ENCODE assay signal across 25 mouse cellular contexts in the genomic region with DNA sequence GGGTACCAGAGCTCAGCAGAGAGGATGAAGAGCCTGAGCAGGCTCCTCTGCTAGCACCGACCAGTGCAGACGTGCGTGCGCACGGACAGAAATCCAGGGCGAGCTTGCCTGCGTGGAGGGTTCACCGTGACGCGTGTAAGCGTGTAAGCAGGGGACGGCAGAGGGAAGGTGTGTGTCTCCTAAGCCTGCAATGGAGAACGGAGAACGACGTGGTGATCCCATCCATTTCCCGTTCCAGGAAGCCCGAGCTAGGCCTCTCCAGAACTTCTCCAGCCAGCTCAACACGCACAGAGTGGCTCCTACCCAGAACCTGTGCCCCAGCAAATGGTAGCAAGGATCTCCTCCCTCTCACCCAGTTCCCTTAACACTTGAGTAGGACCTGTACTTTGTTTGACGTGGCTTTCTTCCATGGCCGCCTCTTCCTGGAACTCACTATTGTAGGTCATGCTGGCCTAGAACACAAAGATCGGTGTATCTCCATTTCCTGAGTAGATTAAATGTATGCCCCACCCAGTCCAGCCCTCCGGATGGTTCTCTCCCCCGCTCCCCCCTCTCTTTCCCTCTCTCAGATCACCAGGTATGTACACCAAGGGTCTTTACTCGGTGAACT. TPM values are rescaled to one million over a fixed set of nuclear protein-coding genes. Genes with fewer than 3 reads are reported as not detected.
DNase-seq lines count a peak whose midpoint lies in the region; ATAC-seq and TF ChIP-seq lines count a peak whose summit lies in the region.
"Had no signal": no experiment of that assay in that cellular context is flagged by ENCODE, and none has a peak within 500 bp of the region (broad histone marks: within the 10 kb centered on the region; RNA-seq: fewer than 3 reads in every experiment).

No protein-coding gene starts in this region.

- no peak overlapping the region for H3K4me2 ChIP-seq in liver, embryonic 12.5 days
- H3K4me2 ChIP-seq in liver, postnatal 0 days (ENCODE audit: low read depth, low read length) = no peak overlapping the region
- H3K4me2 ChIP-seq: embryonic facial prominence, embryonic 12.5 days; limb, embryonic 15.5 days had no signal

- WGBS in liver, embryonic 12.5 days (ENCODE audit: insufficient replicate concordance) = 75% methylated on average over 24 of the region's 24 CpGs
- 79% methylated on average over 24 of the region's 24 CpGs for WGBS in liver, postnatal 0 days (ENCODE audit: insufficient replicate concordance)
- WGBS in hindbrain, embryonic 10.5 days = 92% methylated on average over 24 of the region's 24 CpGs

- no peak for TF ChIP-seq CTCF in liver, postnatal 0 days (IDR thresholded peaks at IDR 0.05; ENCODE audit: low read depth)
- TF ChIP-seq CTCF in ES-Bruce4 (IDR thresholded peaks at IDR 0.05; ENCODE audit: low read depth, low read length) = no peak

- TF ChIP-seq EP300 in liver, postnatal 0 days (IDR thresholded peaks at IDR 0.05; ENCODE audit: low read depth) = no peak
- TF ChIP-seq EP300 in ES-Bruce4 (IDR thresholded peaks at IDR 0.05; ENCODE audit: insufficient read depth, low read depth, low read length) = no peak

- H3K4me3 ChIP-seq in liver, embryonic 12.5 days = no peak overlapping the region
- H3K4me3 ChIP-seq in liver, postnatal 0 days (ENCODE audit: low read depth, low read length) = no peak overlapping the region
- H3K4me3 ChIP-seq in ES-Bruce4 (ENCODE audit: low read depth, low read length) (peak overlapping the region; percentile 16), ES-E14 (ENCODE audit: insufficient read depth in 1 of 2, low read depth in 1 of 2, low read length in 2 of 2, poor library complexity in 1 of 2, severe bottlenecking in 1 of 2) (peak overlapping the region; percentile 33 to 54; a peak in 3 of 4 replicates)
- H3K4me3 ChIP-seq in brown adipose tissue, adult 24 weeks (ENCODE audit: insufficient read depth, low read depth, low read length) = no peak overlapping the region
- H3K4me3 ChIP-seq in hindbrain, embryonic 10.5 days = no peak overlapping the region
- H3K4me3 ChIP-seq: embryonic facial prominence, embryonic 12.5 days; limb, embryonic 10.5 days; limb, embryonic 15.5 days had no signal

- peaks cover 36% of the 10 kb centered on the region for H3K4me1 ChIP-seq in liver, embryonic 12.5 days
- H3K4me1 ChIP-seq in liver, postnatal 0 days (ENCODE audit: insufficient read depth) = peaks cover 8% of the 10 kb centered on the region
- H3K4me1 ChIP-seq in ES-Bruce4 (ENCODE audit: control insufficient read depth, insufficient read depth, low read length) = peaks cover 2% of the 10 kb centered on the region
- peaks cover 2 to 16% of the 10 kb centered on the region in 2 experiments; a peak in 3 of 4 replicates for H3K4me1 ChIP-seq in ES-E14 (ENCODE audit: control insufficient read depth in 2 of 2, insufficient read depth in 2 of 2, low read length in 2 of 2, poor library complexity in 1 of 2)
- peaks cover 17% of the 10 kb centered on the region for H3K4me1 ChIP-seq in brown adipose tissue, adult 24 weeks (ENCODE audit: control insufficient read depth, insufficient read depth, insufficient read length, low read length)
- H3K4me1 ChIP-seq in hindbrain, embryonic 10.5 days (replicated peaks) = peaks cover 22% of the 10 kb centered on the region

- in situ Hi-C loops in ES-E14 (cut with MboI; ENCODE audit: low sequenced_read_pairs in 2 of 2, unreplicated experiment in 2 of 2) = no loop called here

- 0 out of 2 replicates have a peak overlapping the region, but pooled peaks have one; percentile 7 for H3K9ac ChIP-seq in liver, embryonic 12.5 days
- H3K9ac ChIP-seq in liver, postnatal 0 days (replicated peaks) = no peak overlapping the region
- peak overlapping the region; percentile 3; the same call in 1 of the 2 replicates for H3K9ac ChIP-seq in ES-Bruce4 (ENCODE audit: low read depth, poor library complexity, severe bottlenecking)
- peak overlapping the region; percentile 1; the same call in 1 of the 2 replicates for H3K9ac ChIP-seq in ES-E14 (ENCODE audit: insufficient read depth, low read depth, low read length, poor library complexity, severe bottlenecking)
- H3K9ac ChIP-seq: embryonic facial prominence, embryonic 12.5 days; limb, embryonic 15.5 days had no signal

- ATAC-seq in liver, embryonic 12.5 days = no peak
- ATAC-seq in liver, postnatal 0 days = no peak
- ATAC-seq: forebrain, embryonic 14.5 days; hindbrain, embryonic 16.5 days had no signal

- H3K27ac ChIP-seq in liver, embryonic 12.5 days = no peak overlapping the region
- no peak overlapping the region for H3K27ac ChIP-seq in liver, postnatal 0 days (ENCODE audit: low read depth)
- H3K27ac ChIP-seq in ES-Bruce4 (ENCODE audit: insufficient read depth, low read length) = no peak overlapping the region
- H3K27ac ChIP-seq in ES-E14 (ENCODE audit: insufficient read depth, low read depth, low read length, poor library complexity, severe bottlenecking) = no peak overlapping the region
- peak overlapping the region; percentile 5; the same call in 1 of the 2 replicates for H3K27ac ChIP-seq in brown adipose tissue, adult 24 weeks (replicated peaks; ENCODE audit: low read depth, low read length)
- no peak overlapping the region for H3K27ac ChIP-seq in hindbrain, embryonic 10.5 days
- H3K27ac ChIP-seq: embryonic facial prominence, embryonic 12.5 days; kidney, postnatal 0 days; limb, embryonic 10.5 days; limb, embryonic 15.5 days had no signal

- no peak for DNase-seq in liver, postnatal 0 days
- no peak for DNase-seq in ES-E14 (ENCODE audit: low read depth, low spot score)
- no peak for DNase-seq in hindbrain, embryonic 10.5 days (ENCODE audit: low spot score)
- no peak for DNase-seq in natural killer cell, adult 2 months (ENCODE audit: low spot score in 2 of 2)
- DNase-seq: adrenal gland, postnatal 10 days; B cell, adult 2 months; cerebellum, adult 11-12 months; cerebellum, adult 9-11 months; embryo, embryonic 11 days; gastrocnemius, postnatal 25 days; heart, adult 18-20 months; heart, postnatal 14 days; kidney, adult 2 months; layer of hippocampus, adult 9-11 months; spleen, adult 18-20 months had no signal

- H3K36me3 ChIP-seq in liver, embryonic 12.5 days = no peaks in the 10 kb centered on the region
- no peaks in the 10 kb centered on the region for H3K36me3 ChIP-seq in liver, postnatal 0 days (replicated peaks; ENCODE audit: insufficient read depth, low read length)
- H3K36me3 ChIP-seq in ES-Bruce4 (ENCODE audit: control insufficient read depth, insufficient read depth, low read length, poor library complexity, severe bottlenecking) = no peaks in the 10 kb centered on the region
- H3K36me3 ChIP-seq in ES-E14 (ENCODE audit: control insufficient read depth, insufficient read depth, low read length, poor library complexity, severe bottlenecking) = no peaks in the 10 kb centered on the region
- H3K36me3 ChIP-seq in hindbrain, embryonic 10.5 days = no peaks in the 10 kb centered on the region
- H3K36me3 ChIP-seq: embryonic facial prominence, embryonic 12.5 days; limb, embryonic 10.5 days; limb, embryonic 15.5 days had no signal

- no peaks in the 10 kb centered on the region for H3K9me3 ChIP-seq in liver, embryonic 12.5 days (replicated peaks)
- no peaks in the 10 kb centered on the region for H3K9me3 ChIP-seq in liver, postnatal 0 days (ENCODE audit: low read length)
- H3K9me3 ChIP-seq in ES-Bruce4 (replicated peaks; ENCODE audit: control insufficient read depth, insufficient read depth, low read length, poor library complexity, severe bottlenecking) (no peaks in the 10 kb centered on the region), ES-E14 (ENCODE audit: control insufficient read depth, insufficient read depth, low read depth, low read length) (no peaks in the 10 kb centered on the region)
- H3K9me3 ChIP-seq in hindbrain, embryonic 10.5 days = no peaks in the 10 kb centered on the region
- H3K9me3 ChIP-seq: embryonic facial prominence, embryonic 12.5 days; limb, embryonic 10.5 days; limb, embryonic 15.5 days had no signal

- no peak for TF ChIP-seq POLR2A in ES-Bruce4 (IDR thresholded peaks at IDR 0.05; ENCODE audit: insufficient read depth, low read length)

- H3K27me3 ChIP-seq in liver, embryonic 12.5 days (replicated peaks) = no peaks in the 10 kb centered on the region
- no peaks in the 10 kb centered on the region for H3K27me3 ChIP-seq in liver, postnatal 0 days (ENCODE audit: insufficient read depth, low read length)
- no peaks in the 10 kb centered on the region for H3K27me3 ChIP-seq in ES-Bruce4 (ENCODE audit: control insufficient read depth, insufficient read depth, low read length, poor library complexity, severe bottlenecking)
- no peaks in the 10 kb centered on the region for H3K27me3 ChIP-seq in hindbrain, embryonic 10.5 days (ENCODE audit: insufficient read depth, poor library complexity, severe bottlenecking)
- H3K27me3 ChIP-seq: CH12.LX; embryonic facial prominence, embryonic 12.5 days; limb, embryonic 15.5 days had no signal

RNA-seq across cellular contexts. Expression of a gene that starts 6.6 kb away (rescaled TPM):
- 3.9 and 4.3 TPM in 2 replicates for polyA plus RNA-seq in liver, embryonic 12.5 days (2016; fragmentation: Nextera tagmentation; extraction: Ambion mirVana)
- polyA plus RNA-seq in liver, postnatal 0 days (2015; fragmentation: Nextera tagmentation; extraction: Ambion mirVana) = 2.5 and 2.6 TPM in 2 replicates
- polyA plus RNA-seq in ES-Bruce4 (2011; ENCODE audit: insufficient read depth, insufficient read length, low read depth, missing spikeins) = 0.16 TPM in 1 of 2 replicates, not detected in the other
- total RNA-seq in ES-E14 (2012; rRNA removed) = 0.04 and 0.05 TPM in 2 replicates
- 0.55 and 0.58 TPM in 2 replicates for polyA plus RNA-seq in brown adipose tissue, adult 24 weeks (2012; ENCODE audit: insufficient read depth, insufficient read length, missing spikeins)
- polyA plus RNA-seq in hindbrain, embryonic 10.5 days (2016; fragmentation: Nextera tagmentation; extraction: Ambion mirVana) = 0.21 and 0.66 TPM in 2 replicates

RNA-seq across cellular contexts. Expression of a gene that starts 14.9 kb away (rescaled TPM):
- 91.1 and 98.9 TPM in 2 replicates for polyA plus RNA-seq in liver, embryonic 12.5 days (2016; fragmentation: Nextera tagmentation; extraction: Ambion mirVana)
- 53.2 and 55.2 TPM in 2 replicates for polyA plus RNA-seq in liver, postnatal 0 days (2015; fragmentation: Nextera tagmentation; extraction: Ambion mirVana)
- polyA plus RNA-seq in ES-Bruce4 (2011; ENCODE audit: insufficient read depth, insufficient read length, low read depth, missing spikeins) = 77.4 and 84.4 TPM in 2 replicates
- total RNA-seq in ES-E14 (2012; rRNA removed) = 27.6 and 35.4 TPM in 2 replicates
- 86.4 and 125 TPM in 2 replicates for polyA plus RNA-seq in brown adipose tissue, adult 24 weeks (2012; ENCODE audit: insufficient read depth, insufficient read length, missing spikeins)
- polyA plus RNA-seq in hindbrain, embryonic 10.5 days (2016; fragmentation: Nextera tagmentation; extraction: Ambion mirVana) = 171 and 204 TPM in 2 replicates

RNA-seq across cellular contexts. Expression of a gene that starts 32.0 kb away (rescaled TPM):
- polyA plus RNA-seq in liver, embryonic 12.5 days (2016; fragmentation: Nextera tagmentation; extraction: Ambion mirVana) = 22.2 and 23.8 TPM in 2 replicates
- 45.2 and 50.7 TPM in 2 replicates for polyA plus RNA-seq in liver, postnatal 0 days (2015; fragmentation: Nextera tagmentation; extraction: Ambion mirVana)
- 46.0 and 47.2 TPM in 2 replicates for polyA plus RNA-seq in ES-Bruce4 (2011; ENCODE audit: insufficient read depth, insufficient read length, low read depth, missing spikeins)
- 69.8 and 124 TPM in 2 replicates for total RNA-seq in ES-E14 (2012; rRNA removed)
- 106 and 110 TPM in 2 replicates for polyA plus RNA-seq in brown adipose tissue, adult 24 weeks (2012; ENCODE audit: insufficient read depth, insufficient read length, missing spikeins)
- 54.3 and 59.5 TPM in 2 replicates for polyA plus RNA-seq in hindbrain, embryonic 10.5 days (2016; fragmentation: Nextera tagmentation; extraction: Ambion mirVana)

RNA-seq across cellular contexts. Expression of a gene that starts 33.0 kb away (rescaled TPM):
- 157 TPM in 2 replicates for polyA plus RNA-seq in liver, embryonic 12.5 days (2016; fragmentation: Nextera tagmentation; extraction: Ambion mirVana)
- 62.1 and 67.6 TPM in 2 replicates for polyA plus RNA-seq in liver, postnatal 0 days (2015; fragmentation: Nextera tagmentation; extraction: Ambion mirVana)
- 293 and 302 TPM in 2 replicates for polyA plus RNA-seq in ES-Bruce4 (2011; ENCODE audit: insufficient read depth, insufficient read length, low read depth, missing spikeins)
- total RNA-seq in ES-E14 (2012; rRNA removed) = 167 and 178 TPM in 2 replicates
- 58.3 and 62.6 TPM in 2 replicates for polyA plus RNA-seq in brown adipose tissue, adult 24 weeks (2012; ENCODE audit: insufficient read depth, insufficient read length, missing spikeins)
- 283 and 352 TPM in 2 replicates for polyA plus RNA-seq in hindbrain, embryonic 10.5 days (2016; fragmentation: Nextera tagmentation; extraction: Ambion mirVana)

RNA-seq across cellular contexts. Expression of a gene that starts 57.7 kb away (rescaled TPM):
- polyA plus RNA-seq in liver, embryonic 12.5 days (2016; fragmentation: Nextera tagmentation; extraction: Ambion mirVana) = 67.4 and 71.1 TPM in 2 replicates
- polyA plus RNA-seq in liver, postnatal 0 days (2015; fragmentation: Nextera tagmentation; extraction: Ambion mirVana) = 351 and 364 TPM in 2 replicates
- 18.3 and 22.6 TPM in 2 replicates for polyA plus RNA-seq in ES-Bruce4 (2011; ENCODE audit: insufficient read depth, insufficient read length, low read depth, missing spikeins)
- total RNA-seq in ES-E14 (2012; rRNA removed) = 15.6 and 17.4 TPM in 2 replicates
- polyA plus RNA-seq in brown adipose tissue, adult 24 weeks (2012; ENCODE audit: insufficient read depth, insufficient read length, missing spikeins) = 45.1 and 79.9 TPM in 2 replicates
- polyA plus RNA-seq in hindbrain, embryonic 10.5 days (2016; fragmentation: Nextera tagmentation; extraction: Ambion mirVana) = 60.3 and 61.4 TPM in 2 replicates

Comparison
In these comparisons a context has a peak if more than half of its experiments do, and no peak if none do; other contexts are left out.
1. H3K4me3 ChIP-seq: peak in ES-Bruce4 (single experiment) and ES-E14 (2 of 2); none in liver, embryonic 12.5 days (single experiment), liver, postnatal 0 days (single experiment), brown adipose tissue, adult 24 weeks (single experiment) and hindbrain, embryonic 10.5 days (single experiment).